19 mouse cellular contexts compared by ENCODE assay signal in the genomic region with DNA sequence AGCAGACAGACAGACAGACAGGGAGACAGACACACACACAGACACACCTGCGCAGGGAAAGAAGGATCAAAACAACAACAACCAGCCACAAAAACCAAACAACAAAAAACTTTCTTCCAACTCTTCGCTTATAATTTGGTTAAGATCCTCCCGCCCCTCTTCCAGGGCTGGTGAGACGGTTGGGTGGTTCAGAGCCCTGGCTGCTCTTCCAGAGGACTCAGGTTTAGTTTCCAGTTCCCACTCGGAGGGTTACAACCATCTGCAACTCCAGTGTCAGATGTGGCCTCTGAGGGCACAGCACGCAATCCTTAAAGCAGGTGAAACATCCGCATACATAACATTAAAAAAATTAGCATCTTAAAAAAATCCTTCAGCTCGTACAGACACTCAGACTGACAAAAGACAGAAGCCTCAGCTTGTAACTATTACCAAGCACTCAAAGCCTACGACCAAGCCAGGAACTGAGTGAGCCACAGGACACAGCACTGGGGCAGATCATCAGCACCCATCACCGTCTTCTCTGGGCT. TPM values are rescaled to one million over a fixed set of nuclear protein-coding genes. Genes with fewer than 3 reads are reported as not detected.
A peak's percentile ranks its signal among the peaks of the same experiment; 100 is the strongest.
DNase-seq lines count a peak whose midpoint lies in the region; ATAC-seq lines count a peak whose summit lies in the region.
"Had no signal": no experiment of that assay in that cellular context is flagged by ENCODE, and none has a peak within 500 bp of the region (broad histone marks: within the 10 kb centered on the region; RNA-seq: fewer than 3 reads in every experiment).

No protein-coding gene starts in this region.

- H3K4me3 ChIP-seq in embryonic facial prominence, embryonic 14.5 days (ENCODE audit: low read depth, low read length): no peak overlapping the region
- H3K4me3 ChIP-seq in embryonic facial prominence, embryonic 10.5 days: no peak overlapping the region
- H3K4me3 ChIP-seq in brown adipose tissue, adult 24 weeks (ENCODE audit: insufficient read depth, low read depth, low read length): no peak overlapping the region
- peak overlapping the region; percentile 61 for H3K4me3 ChIP-seq in liver, embryonic 13.5 days (replicated peaks)
- H3K4me3 ChIP-seq: embryonic facial prominence, embryonic 15.5 days; hindbrain, embryonic 15.5 days; limb, embryonic 15.5 days had no signal

- ATAC-seq in embryonic facial prominence, embryonic 14.5 days (ENCODE audit: low read depth): no peak
- no peak for ATAC-seq in liver, embryonic 13.5 days (ENCODE audit: low read depth)
- ATAC-seq in cerebellum, adult (ENCODE audit: insufficient number of reproducible peaks, low FRiP score, low TSS enrichment): no peak
- ATAC-seq: CD4-positive, CD25-positive, alpha-beta regulatory T cell, adult 4 months; forebrain, embryonic 14.5 days; midbrain, embryonic 16.5 days had no signal

- no peak overlapping the region for H3K4me2 ChIP-seq in embryonic facial prominence, embryonic 14.5 days (ENCODE audit: low read depth, low read length)
- H3K4me2 ChIP-seq in liver, embryonic 13.5 days: peak overlapping the region; percentile 87
- H3K4me2 ChIP-seq: embryonic facial prominence, embryonic 15.5 days; hindbrain, embryonic 15.5 days; limb, embryonic 15.5 days had no signal

- no peaks in the 10 kb centered on the region for H3K9me3 ChIP-seq in embryonic facial prominence, embryonic 14.5 days (ENCODE audit: control insufficient read depth, low read length)
- no peaks in the 10 kb centered on the region for H3K9me3 ChIP-seq in embryonic facial prominence, embryonic 10.5 days
- no peaks in the 10 kb centered on the region for H3K9me3 ChIP-seq in liver, embryonic 13.5 days (replicated peaks)
- H3K9me3 ChIP-seq: embryonic facial prominence, embryonic 15.5 days; hindbrain, embryonic 15.5 days; limb, embryonic 15.5 days had no signal

- H3K36me3 ChIP-seq in embryonic facial prominence, embryonic 14.5 days (ENCODE audit: control insufficient read depth, insufficient read depth, low read length): peaks cover 36% of the 10 kb centered on the region
- H3K36me3 ChIP-seq in embryonic facial prominence, embryonic 10.5 days (replicated peaks): peaks cover 51% of the 10 kb centered on the region
- H3K36me3 ChIP-seq in liver, embryonic 13.5 days: peaks cover 46% of the 10 kb centered on the region

- H3K9ac ChIP-seq in embryonic facial prominence, embryonic 14.5 days (ENCODE audit: low read depth, low read length): peak overlapping the region; percentile 8; the same call in 1 of the 2 replicates
- peak overlapping the region; percentile 85 for H3K9ac ChIP-seq in liver, embryonic 13.5 days
- H3K9ac ChIP-seq: embryonic facial prominence, embryonic 15.5 days; hindbrain, embryonic 15.5 days; limb, embryonic 15.5 days had no signal

- H3K4me1 ChIP-seq in embryonic facial prominence, embryonic 14.5 days (ENCODE audit: control insufficient read depth, insufficient read depth, low read length): peaks cover 16% of the 10 kb centered on the region
- H3K4me1 ChIP-seq in embryonic facial prominence, embryonic 10.5 days: peaks cover 39% of the 10 kb centered on the region
- H3K4me1 ChIP-seq in brown adipose tissue, adult 24 weeks (ENCODE audit: control insufficient read depth, insufficient read depth, insufficient read length, low read length): peaks cover 39% of the 10 kb centered on the region
- H3K4me1 ChIP-seq in liver, embryonic 13.5 days (replicated peaks): peaks cover 82% of the 10 kb centered on the region

- no peak overlapping the region for H3K27ac ChIP-seq in embryonic facial prominence, embryonic 14.5 days (replicated peaks; ENCODE audit: low read depth, low read length)
- H3K27ac ChIP-seq in embryonic facial prominence, embryonic 10.5 days (replicated peaks): no peak overlapping the region
- H3K27ac ChIP-seq in brown adipose tissue, adult 24 weeks (replicated peaks; ENCODE audit: low read depth, low read length): peak overlapping the region; percentile 99
- H3K27ac ChIP-seq in liver, embryonic 13.5 days: peak overlapping the region; percentile 98
- H3K27ac ChIP-seq: hindbrain, embryonic 15.5 days; limb, embryonic 15.5 days had no signal

- DNase-seq in embryonic facial prominence, embryonic 14.5 days (ENCODE audit: low spot score): no peak
- no peak for DNase-seq in embryonic facial prominence, embryonic 10.5 days (ENCODE audit: low spot score)
- peak; percentile 38 for DNase-seq in kidney, adult 11 months
- no peak for DNase-seq in kidney, postnatal 14 days
- DNase-seq in liver, embryonic 13.5 days: no peak
- DNase-seq in thymus, postnatal 36 days: no peak
- DNase-seq: cerebellum, adult 9-11 months; heart, postnatal 10 days; layer of hippocampus, adult 9-11 months; spleen, adult 18-20 months; thymus, adult 2 months had no signal

- 77% methylated on average over 10 of the region's 10 CpGs for WGBS in embryonic facial prominence, embryonic 14.5 days
- WGBS in embryonic facial prominence, embryonic 10.5 days: 83% methylated on average over 10 of the region's 10 CpGs
- 83% methylated on average over 10 of the region's 10 CpGs for WGBS in liver, embryonic 13.5 days (ENCODE audit: insufficient replicate concordance)

- no peaks in the 10 kb centered on the region for H3K27me3 ChIP-seq in embryonic facial prominence, embryonic 14.5 days (replicated peaks; ENCODE audit: control insufficient read depth, insufficient read depth, low read length)
- H3K27me3 ChIP-seq in embryonic facial prominence, embryonic 10.5 days (replicated peaks; ENCODE audit: low read depth, poor library complexity, severe bottlenecking): no peaks in the 10 kb centered on the region
- H3K27me3 ChIP-seq in liver, embryonic 13.5 days: no peaks in the 10 kb centered on the region
- H3K27me3 ChIP-seq: embryonic facial prominence, embryonic 15.5 days; hindbrain, embryonic 15.5 days; limb, embryonic 15.5 days had no signal

RNA-seq across cellular contexts. Expression of gene Ssh1, which starts 22.2 kb away (rescaled TPM):
- polyA plus RNA-seq in embryonic facial prominence, embryonic 14.5 days (2014; fragmentation: Nextera tagmentation; extraction: Ambion mirVana): 16.5 and 17.1 TPM in 2 replicates
- polyA plus RNA-seq in embryonic facial prominence, embryonic 10.5 days (2016; fragmentation: Nextera tagmentation; extraction: Ambion mirVana): 15.6 and 17.9 TPM in 2 replicates
- 6.2 and 11.7 TPM in 2 replicates for polyA plus RNA-seq in brown adipose tissue, adult 24 weeks (2012; ENCODE audit: insufficient read depth, insufficient read length, missing spikeins)
- 5.4 and 6.0 TPM in 2 replicates for polyA plus RNA-seq in liver, embryonic 13.5 days (2015; fragmentation: Nextera tagmentation; extraction: Ambion mirVana)

RNA-seq across cellular contexts. Expression of gene Dao, which starts 32.0 kb away (rescaled TPM):
- polyA plus RNA-seq in embryonic facial prominence, embryonic 14.5 days (2014; fragmentation: Nextera tagmentation; extraction: Ambion mirVana): not detected in 2 replicates
- not detected in 2 replicates for polyA plus RNA-seq in embryonic facial prominence, embryonic 10.5 days (2016; fragmentation: Nextera tagmentation; extraction: Ambion mirVana)
- polyA plus RNA-seq in brown adipose tissue, adult 24 weeks (2012; ENCODE audit: insufficient read depth, insufficient read length, missing spikeins): not detected in 2 replicates
- not detected in 2 replicates for polyA plus RNA-seq in liver, embryonic 13.5 days (2015; fragmentation: Nextera tagmentation; extraction: Ambion mirVana)
- polyA plus RNA-seq: embryonic facial prominence, embryonic 15.5 days; forebrain, embryonic 14.5 days; limb, embryonic 15.5 days; midbrain, embryonic 16.5 days had no signal

Comparison
In these comparisons a context has a peak if more than half of its experiments do, and no peak if none do; other contexts are left out.
1. H3K27ac ChIP-seq: peak in brown adipose tissue, adult 24 weeks (single experiment) and liver, embryonic 13.5 days (single experiment); none in embryonic facial prominence, embryonic 14.5 days (single experiment) and embryonic facial prominence, embryonic 10.5 days (single experiment).